Mouse (Mus musculus) testis, postnatal 10 days (tissue): ENCODE measurements around the gene Dcst1.

ENCODE experiments used
- DNase-seq: peaks from one replicate; pipeline ENCODE4 v3.0.0; 2021; ENCODE audit warnings: low spot score

Dcst1 gene

DNA sequence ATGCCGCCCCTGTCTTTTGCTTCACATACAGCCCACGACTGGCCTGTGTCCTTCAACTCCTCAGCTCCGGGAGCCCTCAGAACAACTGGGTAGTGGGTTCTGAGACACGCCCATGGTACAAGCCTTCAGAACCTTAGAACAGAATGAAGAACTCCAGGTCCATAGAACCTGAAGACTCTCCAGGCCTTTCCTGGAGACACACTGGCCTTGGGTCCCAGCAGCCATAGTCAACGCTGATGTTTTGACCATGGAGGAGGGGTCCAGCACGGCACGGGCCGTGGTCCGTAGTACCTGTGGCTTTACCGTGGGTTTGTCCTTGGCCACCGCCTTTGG lies at the start of gene Dcst1:
Gene Dcst1 (minus strand): TSS at position 101 of the 333 bp plus-strand sequence.
- no peak for DNase-seq

DNA sequence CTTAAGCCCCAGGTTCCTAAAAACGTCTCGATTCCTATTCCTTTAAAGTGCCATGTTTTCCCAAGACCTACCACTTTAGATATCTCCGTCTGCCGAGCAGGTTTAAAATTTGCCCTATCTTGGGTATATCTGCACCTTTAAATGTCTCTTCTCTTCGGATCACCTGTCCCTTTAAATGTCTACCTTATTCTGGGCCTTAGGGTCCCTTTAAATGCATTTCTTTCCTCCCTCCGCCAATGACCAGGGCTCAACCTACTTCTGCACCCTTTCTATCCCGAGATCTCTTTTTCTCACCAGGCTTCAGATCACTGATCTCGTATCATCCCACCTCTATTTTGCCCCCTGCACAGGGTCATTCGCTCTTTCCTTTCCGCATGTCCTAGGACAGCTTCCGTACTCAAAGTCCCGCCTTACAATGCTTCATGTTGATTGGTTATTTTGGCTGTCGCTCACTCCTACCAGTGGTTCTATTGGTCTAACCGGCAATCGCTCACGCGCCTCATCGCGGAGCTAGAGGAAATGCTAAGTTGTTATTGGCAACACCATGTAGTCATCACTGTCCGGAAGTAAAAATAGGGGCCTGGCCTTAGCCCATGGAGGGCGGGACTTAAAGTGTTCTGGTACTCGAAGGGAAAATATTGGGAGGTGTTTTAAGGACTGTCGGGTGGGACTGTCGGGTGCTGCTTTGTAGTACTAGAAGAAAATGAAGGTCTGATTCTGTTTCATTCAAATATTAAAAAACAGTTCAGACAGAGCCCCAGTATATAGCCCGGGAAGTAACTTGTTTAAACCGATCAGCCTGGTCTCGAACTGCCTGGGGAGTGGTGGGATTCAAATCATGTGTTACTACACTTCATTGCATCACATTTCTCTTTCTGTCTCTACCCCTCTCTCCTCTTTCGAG lies 46.7 kb upstream of the Dcst1 start, which contains the start of gene Flad1:
Gene Flad1 (minus strand): TSS at position 381 of the 904 bp plus-strand sequence.
- peak; percentile 97 for DNase-seq

DNA sequence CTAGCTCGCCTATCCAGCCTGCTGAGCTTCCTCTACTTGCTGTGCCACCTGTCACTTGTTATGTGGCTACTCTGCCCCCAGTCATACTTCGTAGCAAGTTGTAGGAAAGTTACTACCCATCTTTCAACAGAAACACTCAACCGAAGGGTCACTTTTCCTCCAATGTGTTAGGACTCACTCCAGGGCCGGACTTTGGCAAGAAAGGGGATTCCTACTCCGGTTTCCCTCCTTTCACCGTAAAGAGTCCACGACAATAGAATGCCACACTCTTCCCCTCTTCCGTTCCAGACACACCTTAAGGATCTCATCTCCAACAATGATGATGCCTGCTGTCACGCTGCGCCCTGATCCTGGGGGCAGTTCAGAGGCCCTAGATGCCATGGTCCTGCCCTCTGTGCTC lies 45.8 kb upstream of the Dcst1 start:
- no peak for DNase-seq

DNA sequence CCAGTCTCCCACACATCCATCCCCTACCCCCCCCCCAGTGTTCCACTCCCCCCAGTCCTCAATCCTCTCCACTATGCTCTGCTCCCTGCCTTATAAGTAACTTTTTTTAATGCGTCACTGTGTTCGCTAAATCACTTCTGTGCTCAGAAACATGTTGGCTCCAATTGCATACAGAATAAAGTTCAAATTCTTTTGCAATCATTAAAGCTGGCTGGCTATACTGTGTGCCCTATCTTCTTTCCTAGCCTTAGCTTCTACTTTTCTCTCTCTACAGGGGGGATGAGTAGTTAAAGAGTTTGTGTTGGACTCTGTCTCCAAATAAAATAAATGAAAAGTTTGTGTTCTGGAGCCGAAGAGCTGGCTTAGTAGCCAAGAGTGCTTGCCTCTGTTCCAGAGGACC lies 44.6 kb upstream of the Dcst1 start:
- no peak for DNase-seq

DNA sequence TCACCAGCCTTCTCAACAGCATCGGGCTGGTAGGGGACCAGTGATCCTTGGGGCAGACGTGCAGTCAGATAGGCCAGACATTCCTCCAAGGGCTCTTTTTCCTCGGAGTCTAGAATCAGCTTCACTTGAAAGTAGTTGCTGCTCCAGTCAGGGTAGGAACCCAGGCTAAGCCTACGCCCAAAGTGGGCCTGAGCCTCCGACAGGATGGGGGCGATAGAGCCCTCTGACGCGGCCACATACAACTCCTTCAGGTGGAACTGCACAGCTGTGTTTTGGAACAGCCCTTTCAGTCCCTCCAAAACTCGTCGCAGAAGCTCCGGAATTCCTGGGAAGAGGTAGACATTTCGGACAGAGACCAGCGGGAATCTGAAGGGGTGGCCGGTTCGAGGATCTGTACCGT lies 43.4 kb upstream of the Dcst1 start:
- DNase-seq: no peak

DNA sequence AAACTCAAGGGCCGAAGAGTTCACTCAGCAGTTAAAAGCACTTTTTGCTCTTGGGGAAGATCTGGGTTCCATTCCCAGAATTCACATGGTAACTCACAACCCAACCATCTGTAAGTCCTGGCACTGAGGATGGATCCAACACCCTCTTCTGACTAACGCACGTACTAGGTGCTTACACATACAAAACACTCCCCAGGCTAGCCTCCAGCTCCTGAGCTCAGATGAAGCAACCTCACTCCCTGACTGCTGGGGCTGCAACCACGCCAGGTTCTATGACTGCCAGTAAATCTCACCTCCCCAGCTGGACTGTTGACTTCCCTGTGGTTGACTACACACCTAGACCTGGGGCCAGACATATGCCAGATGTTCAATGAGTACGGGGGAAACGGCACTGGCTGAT lies 41.8 kb upstream of the Dcst1 start:
- DNase-seq: no peak

DNA sequence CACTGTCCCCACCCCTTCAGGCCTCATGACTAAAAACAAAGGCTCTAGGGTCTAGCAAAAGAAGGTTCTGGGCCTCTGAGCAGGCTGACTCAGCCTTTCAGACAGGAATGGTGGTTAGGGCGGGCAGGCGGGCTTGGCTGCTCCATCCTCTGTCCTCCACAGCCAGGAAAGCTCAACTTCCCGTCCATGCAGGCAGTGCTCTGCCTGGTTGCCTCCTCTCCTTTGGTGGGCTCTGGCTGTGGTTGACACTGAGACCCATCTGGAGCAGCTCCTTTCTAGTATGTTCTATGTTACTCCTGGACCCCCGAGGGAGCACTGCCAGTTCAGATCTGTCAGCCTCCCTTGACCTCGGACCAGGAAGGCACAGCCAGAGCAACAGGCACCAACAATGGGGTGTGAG lies 37.6 kb upstream of the Dcst1 start, which contains the start of gene Lenep:
Gene Lenep (minus strand): TSS at position 101 of the 400 bp plus-strand sequence.
- DNase-seq: no peak

DNA sequence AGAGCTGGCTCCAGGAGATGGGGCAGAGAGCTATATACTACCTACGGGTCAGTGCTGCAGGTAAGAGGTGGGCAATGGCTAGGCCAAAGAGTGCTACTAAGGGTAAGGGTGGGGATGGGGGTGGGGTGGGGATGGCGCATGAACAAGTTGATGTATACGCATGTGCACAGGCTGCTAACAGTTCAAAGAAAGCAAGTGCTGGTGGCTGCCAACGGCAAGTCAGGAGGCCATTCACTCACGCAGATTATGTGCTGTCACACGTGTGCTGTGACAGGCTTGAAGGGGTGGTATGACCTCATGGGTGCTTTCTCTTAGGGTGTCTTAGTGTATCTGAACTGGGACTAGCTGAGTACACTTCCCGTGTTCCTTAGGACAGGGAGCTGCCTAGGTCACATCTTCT lies 36.3 kb upstream of the Dcst1 start:
- DNase-seq: no peak

DNA sequence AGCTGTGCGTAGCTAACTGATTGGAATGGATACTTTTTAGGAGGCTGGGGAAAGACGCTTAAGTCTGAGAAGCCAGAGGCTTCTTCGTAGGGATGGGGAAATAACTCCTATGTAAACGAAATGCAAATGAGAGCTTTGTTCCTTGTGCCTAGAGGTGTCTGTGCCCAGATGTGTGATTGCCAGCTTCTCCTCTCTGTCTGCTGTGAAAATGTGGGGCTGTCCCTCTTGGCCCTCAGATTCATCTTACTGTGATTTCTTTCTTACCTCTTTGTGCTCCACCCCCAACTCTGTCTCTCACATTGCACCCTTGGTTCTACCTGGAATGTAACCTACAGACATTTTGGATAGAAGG lies 31.6 kb upstream of the Dcst1 start:
- DNase-seq: no peak

DNA sequence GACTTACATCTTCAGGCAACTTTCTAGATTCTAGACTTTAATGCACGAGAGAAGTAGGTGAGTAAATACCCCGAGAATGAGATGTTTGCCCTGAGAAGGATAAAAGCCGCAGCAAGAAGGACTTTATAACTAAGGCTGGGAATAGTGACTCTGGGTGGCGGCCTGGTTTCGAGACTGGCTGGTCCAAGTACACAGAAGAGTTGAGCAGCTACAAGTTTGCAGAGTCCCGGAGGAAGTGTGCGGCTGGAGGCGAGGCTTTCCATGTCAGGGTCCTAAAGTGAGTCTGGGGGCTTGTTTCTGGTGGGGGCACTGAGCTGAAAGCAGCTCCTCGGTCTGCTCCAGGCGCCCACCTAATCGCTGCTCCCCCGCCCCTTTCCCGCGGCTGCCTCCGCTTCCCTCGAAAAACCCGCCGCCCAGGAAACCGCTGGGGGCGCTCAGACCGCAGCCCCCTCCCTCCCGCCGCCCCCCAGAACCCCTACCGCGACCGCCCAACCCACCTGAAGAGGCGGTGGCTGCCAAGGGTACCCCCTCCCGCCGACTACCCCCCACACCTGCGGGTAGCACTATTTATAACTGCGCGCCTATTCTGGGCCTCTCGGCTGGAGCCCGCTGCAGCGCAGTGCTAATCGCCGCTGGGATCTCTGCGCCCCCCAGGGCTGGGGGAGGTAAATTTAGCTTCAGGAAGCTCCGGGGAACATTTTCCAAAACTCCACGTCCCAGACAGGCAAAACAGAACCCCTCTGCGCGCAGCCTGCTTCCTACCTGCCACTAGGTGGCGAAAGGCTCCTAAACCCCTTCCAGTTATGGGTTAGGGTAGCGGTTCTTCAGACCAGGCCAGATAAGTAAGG lies 31.0 kb upstream of the Dcst1 start:
- peak; percentile 79 for DNase-seq

DNA sequence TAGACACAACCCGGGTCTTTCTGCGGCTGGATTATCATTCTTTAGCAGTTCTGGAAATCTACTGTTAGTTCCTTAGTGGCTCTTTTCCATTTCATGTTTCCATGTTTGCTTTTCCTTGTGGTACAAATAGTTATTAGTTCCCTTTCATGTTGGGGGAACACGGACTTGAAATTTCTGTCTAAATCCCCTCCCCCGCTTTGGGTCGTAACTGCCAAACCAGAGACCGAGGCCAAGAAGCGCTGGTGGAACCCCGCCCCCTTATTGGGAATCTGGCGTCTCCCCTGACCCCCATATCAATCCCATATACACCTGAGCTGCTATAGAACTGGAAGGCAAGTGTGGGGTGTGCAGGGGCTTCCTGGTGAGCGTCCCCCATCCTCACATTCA lies 30.4 kb upstream of the Dcst1 start:
- DNase-seq: no peak

DNA sequence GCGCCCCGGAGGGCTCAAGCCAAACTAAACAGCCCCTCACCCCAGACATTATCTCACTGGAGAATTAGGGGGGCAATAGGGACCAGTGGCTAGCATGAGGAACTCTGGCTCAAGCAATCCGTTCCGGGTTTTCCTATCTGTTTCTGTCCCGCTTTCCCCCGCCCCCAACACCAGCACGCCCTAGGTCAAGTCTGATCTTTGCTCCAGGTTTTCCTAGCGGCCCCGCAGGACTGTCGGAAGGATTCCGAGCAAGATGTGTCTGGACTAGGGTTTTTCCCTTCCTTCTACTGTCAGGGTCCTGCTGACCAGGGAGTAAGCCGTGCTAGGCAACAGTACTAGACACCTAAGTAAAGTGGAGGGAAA lies 29.8 kb upstream of the Dcst1 start:
- DNase-seq: peak; percentile 91

DNA sequence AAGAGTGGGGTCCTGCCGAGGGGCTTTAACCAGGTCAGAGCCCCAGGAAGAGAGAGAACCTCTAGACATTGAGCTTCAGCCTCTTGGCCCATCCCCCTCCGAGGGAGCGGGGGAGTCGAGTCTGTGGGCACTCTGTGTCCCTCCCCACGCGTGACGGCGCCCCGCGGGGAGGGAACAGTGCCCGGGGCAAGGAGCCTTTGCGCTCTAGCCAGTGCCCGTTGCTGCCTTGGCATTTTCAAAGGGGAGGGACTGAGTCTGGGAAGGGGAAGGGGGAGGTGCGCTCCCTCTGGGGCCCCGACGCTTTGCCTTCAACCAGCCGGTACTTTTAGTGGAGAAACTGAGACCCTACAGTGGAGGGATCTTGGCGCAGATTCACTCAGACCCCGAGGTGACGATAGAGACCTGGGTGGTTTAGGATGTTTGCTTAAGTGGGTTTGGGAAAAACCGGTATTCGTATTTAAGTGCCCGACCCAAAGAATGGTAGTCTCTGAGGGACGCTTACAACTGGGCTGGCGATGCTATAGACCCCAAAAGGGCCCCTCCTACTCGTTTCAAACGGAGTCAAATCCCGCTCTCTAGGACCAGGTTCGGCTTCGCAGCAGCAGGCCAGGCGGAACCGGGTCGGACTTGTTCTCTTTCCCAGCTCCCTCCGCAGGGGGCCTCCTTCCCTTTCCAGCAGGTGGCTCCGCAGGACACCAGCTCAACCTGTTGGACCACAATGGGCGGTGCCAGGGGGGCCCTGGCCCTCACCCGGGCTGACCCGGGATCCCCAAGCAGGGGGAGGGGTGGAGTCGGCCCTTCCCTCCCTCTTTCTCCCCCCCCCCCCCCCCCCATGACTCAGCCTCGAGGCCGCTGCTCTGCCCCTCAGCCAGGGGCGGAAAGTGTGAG lies 29.2 kb upstream of the Dcst1 start, which contains the start of gene Zbtb7b:
Gene Zbtb7b (minus strand): TSS at position 771 of the 888 bp plus-strand sequence.
- peak; percentile 93 for DNase-seq

DNA sequence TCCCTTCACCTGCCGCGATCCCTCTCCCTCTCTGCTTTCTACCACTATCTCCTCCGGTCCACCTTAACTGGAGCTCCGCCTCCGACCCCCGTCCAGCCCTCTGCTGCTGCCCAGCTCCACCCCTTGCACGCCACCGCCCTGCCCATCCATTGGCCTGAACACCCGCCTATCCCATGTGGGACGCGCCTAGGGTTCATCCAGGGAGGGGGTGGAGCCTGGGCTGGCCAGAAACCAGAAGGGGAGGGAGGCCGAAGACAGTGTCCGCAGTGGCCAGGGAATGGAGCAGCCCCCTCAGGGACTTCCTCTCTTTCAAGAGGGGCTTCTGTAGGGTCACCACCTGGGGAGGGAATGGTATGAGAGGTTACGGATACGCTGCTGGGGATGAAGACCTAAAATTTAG lies 28.6 kb upstream of the Dcst1 start:
- DNase-seq: peak; percentile 99

DNA sequence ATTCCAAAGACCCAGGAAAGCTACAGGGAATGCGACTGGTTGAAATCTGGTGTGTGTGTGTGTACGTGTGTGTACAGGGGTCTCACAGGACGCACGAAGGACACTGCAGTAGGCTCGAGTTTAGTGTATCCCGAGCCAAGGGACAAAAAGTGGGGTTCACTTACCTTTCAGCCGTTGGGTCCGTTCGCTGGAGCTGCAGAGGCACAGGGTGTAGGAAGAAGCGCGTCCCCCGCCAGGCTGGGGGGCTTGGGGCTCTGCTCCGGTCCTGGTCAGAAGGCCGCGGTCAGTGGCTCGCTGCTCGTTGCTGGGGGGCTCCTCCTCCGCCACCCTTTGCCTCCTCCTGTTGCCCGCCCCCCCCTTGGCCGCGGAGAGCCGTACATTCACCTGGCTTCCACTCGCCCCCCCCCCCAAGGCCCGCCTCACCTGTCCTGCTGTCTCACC lies 27.8 kb upstream of the Dcst1 start:
- DNase-seq: peak; percentile 67

DNA sequence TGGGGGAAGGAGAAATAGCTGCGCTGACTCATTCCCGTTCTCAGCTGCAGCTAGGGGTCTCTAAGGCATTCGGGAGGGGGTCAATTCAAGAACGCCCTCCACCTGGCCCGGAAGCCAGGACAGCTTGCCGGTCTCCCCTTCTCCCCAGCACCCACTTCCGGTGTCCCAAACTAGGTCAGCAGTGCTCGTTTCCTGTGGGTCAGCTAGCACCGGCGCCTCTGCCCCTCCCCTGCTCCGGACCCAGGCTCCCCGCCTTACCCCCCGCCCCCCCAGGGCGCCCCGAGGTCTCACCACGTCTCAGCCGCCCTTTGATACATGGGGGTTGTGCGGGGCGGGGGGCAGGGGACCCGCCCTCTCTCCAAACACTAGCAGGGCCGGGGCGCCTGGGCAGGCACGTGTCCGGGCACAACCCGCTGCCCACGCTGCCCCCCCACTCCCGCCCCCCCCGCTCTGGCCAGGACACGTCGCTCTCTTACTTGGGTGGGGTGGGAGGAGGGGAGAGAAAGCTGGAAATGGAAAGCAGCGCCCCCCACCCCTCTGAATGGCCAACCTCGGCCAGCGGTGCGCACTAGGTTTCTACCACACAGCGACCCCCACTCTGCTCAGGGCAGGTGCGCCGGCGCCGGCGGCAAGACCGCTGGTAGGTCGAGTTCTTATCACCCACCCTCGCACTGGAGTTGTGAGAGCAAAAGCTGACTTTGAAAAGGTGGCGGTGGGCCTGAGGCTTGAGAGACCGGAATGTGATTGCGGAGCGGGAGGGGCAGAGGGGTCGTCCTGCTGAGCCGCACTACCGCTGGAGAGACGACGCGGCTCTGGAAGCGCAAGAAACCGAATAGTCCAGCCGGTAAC lies 26.8 kb upstream of the Dcst1 start:
- DNase-seq: peak; percentile 67

DNA sequence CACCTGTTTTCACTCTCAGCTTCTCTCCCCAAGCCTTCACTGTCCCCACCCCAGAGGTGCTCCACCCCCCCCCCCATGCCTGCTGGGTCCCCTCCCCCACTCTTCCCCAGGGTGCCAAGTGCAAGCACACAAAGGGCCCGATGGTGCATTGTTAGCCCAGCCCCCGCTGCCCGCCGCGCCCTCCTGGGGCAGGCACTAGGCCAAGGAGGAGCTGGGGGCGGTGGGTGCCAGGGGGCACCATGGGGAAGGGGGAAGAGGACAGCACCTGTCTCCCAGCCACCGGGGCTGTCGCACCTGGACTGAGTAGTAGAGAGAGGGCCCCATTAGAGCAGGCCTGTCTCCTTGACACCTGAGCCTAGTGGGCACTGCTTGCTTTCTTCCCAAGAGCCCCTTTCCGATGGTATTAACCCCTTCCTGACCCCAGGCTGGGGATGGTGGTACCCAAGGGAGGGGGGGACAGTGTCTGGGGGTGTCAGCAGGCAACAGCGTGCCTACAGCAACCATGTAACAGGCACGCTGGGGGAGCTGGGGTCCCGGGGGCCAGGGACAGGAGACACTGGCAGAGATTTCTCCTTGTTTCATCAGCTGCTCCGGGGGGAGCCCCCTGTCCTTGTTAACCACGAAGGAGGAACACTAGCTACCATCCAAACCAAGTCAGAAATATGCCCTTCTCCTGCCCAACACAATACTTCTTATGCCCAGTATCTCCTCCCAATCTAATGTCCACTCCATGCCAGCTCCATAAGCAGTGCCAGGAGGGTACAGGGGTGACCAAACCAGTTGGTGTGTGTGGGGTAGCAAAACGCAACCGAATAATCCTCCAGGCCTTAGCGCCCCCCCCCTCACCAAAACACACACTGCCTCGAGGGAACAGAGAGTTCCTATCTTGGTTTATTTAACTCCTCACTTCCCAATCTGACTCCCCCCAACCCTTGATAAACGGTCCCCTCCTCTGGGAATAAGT lies 25.9 kb upstream of the Dcst1 start:
- DNase-seq: peak; percentile 69

DNA sequence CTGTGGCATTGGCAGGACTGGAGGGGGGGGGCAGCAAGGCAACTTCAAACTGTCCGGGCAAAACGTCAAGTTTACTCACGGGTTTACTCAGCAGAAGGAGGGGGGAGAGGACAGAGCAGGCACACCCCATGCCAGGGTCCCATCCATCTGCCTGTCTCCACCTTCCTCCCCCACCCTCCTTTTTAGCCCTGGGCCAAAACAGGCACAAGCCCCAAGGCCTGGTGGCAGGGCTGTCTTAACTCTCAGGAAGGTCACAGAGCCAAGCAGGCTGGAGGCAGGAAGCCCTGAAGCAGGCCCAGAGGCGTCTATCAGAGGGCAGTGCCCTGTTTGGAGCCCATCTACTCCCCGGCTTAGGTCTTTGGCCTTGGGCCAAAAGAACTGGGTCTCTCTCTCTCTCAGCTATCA lies 25.1 kb upstream of the Dcst1 start:
- no peak for DNase-seq

DNA sequence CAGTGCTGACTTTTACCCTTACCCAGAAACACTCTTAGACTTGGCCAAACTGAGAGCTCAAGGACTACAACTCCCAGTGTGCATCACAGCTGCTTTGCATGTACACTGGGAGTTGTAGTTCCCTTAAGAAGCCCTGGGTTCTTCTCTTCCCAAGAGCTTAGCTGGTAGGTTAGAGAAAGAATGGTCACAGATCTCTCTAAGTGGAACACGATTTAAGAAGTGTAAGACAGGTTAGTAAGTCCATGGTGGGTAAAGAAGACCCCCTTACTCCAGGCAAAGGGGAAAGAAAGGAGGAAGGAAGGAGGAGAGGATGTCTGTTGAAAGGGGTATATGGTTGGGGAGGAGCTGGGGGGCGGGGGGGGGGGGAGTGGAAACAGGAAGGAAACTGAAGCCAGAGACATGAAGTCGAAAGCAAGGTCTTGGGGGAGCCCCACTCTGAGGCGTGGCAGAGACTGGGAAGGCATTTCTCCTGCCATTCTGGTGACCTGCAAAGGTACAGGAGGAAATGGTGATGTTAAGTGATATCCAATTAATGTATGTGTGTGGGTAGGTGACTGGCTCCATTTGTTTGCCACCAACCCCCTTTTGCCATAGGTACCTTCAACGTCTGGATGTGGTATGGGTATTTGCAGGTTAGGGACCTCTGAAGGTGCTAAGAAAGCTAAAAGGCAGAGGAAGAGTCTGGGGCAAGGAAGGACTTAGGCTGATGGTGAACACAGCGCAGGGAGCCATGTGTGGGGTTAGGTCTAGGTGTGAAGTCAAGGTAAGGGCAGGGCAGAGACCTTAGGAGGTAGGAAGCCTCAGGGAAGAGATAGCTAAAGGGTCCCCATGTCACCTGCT lies 24.1 kb upstream of the Dcst1 start:
- DNase-seq: no peak
